Mouse (Mus musculus): ENCODE results near the gene Hipk4. TPM values are rescaled to one million over a fixed set of nuclear protein-coding genes. Genes with fewer than 3 reads are reported as not detected.

Gene Hipk4
- polyA plus RNA-seq, 1 experiment from 2014 or later, result 0.04 TPM

DNA sequence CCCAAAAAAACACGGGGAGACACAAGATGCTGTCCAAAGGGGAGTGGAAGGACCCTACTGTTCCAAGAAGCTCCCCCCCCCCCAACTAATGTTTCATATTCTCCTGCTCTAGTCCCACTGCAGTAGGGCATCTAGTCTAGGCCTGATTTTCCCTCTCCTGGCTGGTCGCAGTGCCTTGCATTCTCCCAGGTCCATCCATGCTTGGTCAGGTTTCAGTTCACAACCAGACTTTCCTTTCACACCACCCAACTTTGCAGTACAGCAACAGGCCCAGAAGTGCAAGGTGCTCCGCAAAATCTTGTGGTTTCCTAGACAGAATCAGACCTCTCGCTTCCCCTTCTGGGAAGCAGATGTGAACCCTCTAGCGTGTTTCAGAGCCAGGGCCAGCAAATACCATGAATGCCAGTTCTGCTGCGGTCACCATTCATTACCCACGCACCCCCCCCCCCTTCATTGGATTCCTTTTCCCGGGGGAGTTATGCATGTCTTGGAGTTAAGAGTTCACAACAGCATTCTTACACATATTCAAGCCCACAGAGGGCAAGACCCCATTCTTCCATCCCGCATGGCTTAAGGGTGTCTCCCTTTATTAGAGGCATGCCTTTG is 16.2 kb upstream of the Hipk4 start:
- Histone ChIP-seq H3K27me3 (ENCODE audit: insufficient read depth, low read length) (no peaks in the 10 kb centered on the region), H3K4me1 (ENCODE audit: insufficient read depth) (peaks cover 15% of the 10 kb centered on the region; the same call in 1 of the 2 replicates), H3K4me2 (ENCODE audit: low read depth, low read length) (peak overlapping the region; percentile 95), H3K27ac (ENCODE audit: low read depth) (peak overlapping the region; percentile 94; the same call in 1 of the 2 replicates), H3K4me3 (ENCODE audit: low read depth, low read length) (peak overlapping the region; percentile 66), H3K9ac (replicated peaks) (0 out of 2 replicates have a peak overlapping the region, but pooled peaks have one; percentile 60), H3K9me3 (ENCODE audit: low read length) (no peaks in the 10 kb centered on the region), H3K36me3 (replicated peaks; ENCODE audit: insufficient read depth, low read length) (no peaks in the 10 kb centered on the region)
- TF ChIP-seq EP300 (IDR thresholded peaks at IDR 0.05; ENCODE audit: low read depth), result no peak
- TF ChIP-seq CTCF (IDR thresholded peaks at IDR 0.05; ENCODE audit: low read depth), result no peak
- 35% methylated on average over 9 of the region's 9 CpGs for WGBS (ENCODE audit: insufficient replicate concordance)
- DNase-seq, result peak; percentile 30
- no peak for ATAC-seq

DNA sequence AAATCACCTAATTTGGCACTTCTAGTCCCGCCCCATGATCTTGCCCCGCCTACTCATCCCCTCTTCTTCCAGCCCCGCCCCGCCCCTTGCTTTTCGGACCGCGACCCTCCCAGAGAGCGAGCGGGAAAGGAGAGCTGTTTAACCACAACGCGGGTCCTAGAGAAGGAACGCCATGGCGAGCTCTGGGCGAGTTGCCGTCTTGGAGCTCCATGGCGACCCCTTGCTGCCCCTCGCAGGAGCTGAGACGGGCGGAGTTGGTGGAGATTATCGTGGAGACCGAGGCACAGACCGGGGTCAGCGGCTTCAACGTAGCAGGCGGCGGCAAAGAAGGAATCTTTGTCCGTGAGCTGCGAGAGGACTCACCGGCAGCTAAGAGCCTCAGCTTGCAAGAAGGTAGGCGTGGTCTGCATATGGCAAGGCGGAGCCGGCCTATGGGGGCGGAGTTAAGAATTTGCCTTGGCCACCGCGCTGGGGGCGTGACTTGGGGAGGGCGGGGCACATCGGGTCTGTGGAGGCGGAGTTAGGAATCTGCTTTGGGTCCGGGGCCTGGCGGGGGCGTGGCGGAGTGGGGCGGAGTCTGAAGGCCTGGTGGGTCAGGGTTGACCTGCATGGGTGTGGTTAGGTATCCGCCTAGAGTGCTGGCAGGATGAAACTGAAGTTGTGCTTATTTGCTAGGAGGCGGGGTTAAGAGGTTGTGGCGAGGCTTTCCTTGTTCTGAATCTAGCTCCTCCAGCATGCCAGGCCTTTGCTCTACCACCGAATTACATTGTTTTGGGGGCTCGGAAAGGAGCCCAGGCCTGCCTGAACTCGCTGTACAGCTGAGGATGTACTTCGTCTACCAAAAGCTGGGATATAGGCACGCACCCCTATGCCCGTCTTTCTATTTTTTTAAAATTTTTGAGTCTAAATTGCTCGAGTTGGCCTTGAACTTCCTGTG is 15.1 kb upstream of the Hipk4 start:
- DNase-seq (peak; percentile 100), ATAC-seq (peak; percentile 96)
- H3K27me3 ChIP-seq (ENCODE audit: insufficient read depth, low read length), result no peaks in the 10 kb centered on the region
- H3K27ac ChIP-seq (ENCODE audit: low read depth), result peak overlapping the region; percentile 94
- peak overlapping the region; percentile 66 for H3K4me3 ChIP-seq (ENCODE audit: low read depth, low read length)
- peaks cover 15% of the 10 kb centered on the region; the same call in 1 of the 2 replicates for H3K4me1 ChIP-seq (ENCODE audit: insufficient read depth)
- peak overlapping the region; percentile 60 for H3K9ac ChIP-seq (replicated peaks)
- H3K4me2 ChIP-seq (ENCODE audit: low read depth, low read length), result peak overlapping the region; percentile 95
- H3K9me3 ChIP-seq (ENCODE audit: low read length), result no peaks in the 10 kb centered on the region
- no peaks in the 10 kb centered on the region for H3K36me3 ChIP-seq (replicated peaks; ENCODE audit: insufficient read depth, low read length)
- 1% methylated on average over 54 of the region's 54 CpGs for WGBS (ENCODE audit: insufficient replicate concordance)
- TF ChIP-seq CTCF (IDR thresholded peaks at IDR 0.05; ENCODE audit: low read depth) (peak; percentile 44), EP300 (IDR thresholded peaks at IDR 0.05; ENCODE audit: low read depth) (peak; percentile 45)

DNA sequence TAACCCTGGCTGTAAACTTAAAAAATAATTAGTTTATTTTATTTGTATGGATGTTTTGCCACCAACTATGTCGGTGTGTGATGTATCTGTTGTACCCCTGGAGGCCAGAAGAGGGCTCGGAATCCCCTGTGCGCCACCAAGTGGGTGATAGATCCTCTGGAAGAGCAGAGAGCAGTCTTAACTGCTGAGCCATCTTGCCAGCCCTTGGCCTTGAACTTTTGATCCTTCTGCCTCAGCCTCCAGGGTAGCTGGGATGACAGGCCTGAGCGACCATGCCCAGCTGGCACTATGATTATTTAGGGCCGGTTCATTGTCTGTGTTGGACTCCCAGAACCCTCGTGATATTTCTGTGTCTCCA is 14.4 kb upstream of the Hipk4 start:
- Histone ChIP-seq H3K27ac (ENCODE audit: low read depth) (peak overlapping the region; percentile 94), H3K36me3 (replicated peaks; ENCODE audit: insufficient read depth, low read length) (no peaks in the 10 kb centered on the region), H3K9me3 (ENCODE audit: low read length) (no peaks in the 10 kb centered on the region), H3K4me3 (ENCODE audit: low read depth, low read length) (peak overlapping the region; percentile 66), H3K4me2 (ENCODE audit: low read depth, low read length) (peak overlapping the region; percentile 95), H3K27me3 (ENCODE audit: insufficient read depth, low read length) (no peaks in the 10 kb centered on the region), H3K4me1 (ENCODE audit: insufficient read depth) (peaks cover 15% of the 10 kb centered on the region; the same call in 1 of the 2 replicates), H3K9ac (replicated peaks) (no peak overlapping the region)
- peak; percentile 79 for DNase-seq
- 23% methylated on average over 6 of the region's 6 CpGs for WGBS (ENCODE audit: insufficient replicate concordance)
- peak; percentile 90 for TF ChIP-seq CTCF (IDR thresholded peaks at IDR 0.05; ENCODE audit: low read depth)
- no peak for TF ChIP-seq EP300 (IDR thresholded peaks at IDR 0.05; ENCODE audit: low read depth)
- ATAC-seq, result peak; percentile 80

DNA sequence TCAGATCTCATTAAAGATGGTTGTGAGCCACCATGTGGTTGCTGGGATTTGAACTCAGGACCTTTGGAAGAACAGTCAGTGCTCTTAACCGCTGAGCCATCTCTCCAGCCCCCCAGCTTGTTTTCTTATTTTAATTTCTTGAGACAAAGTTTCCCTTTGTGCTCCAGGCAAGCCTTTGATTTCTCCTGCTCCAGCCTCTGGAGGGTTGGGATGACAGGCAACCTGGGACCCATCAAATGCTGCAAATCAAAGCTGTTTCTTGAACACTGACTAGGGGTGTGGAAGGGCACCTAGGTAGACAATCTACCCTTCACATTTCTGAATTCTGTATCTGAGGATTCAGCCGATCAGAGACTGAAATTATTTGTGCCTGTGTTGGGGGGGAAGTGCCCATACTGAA is 12.3 kb upstream of the Hipk4 start:
- no peak overlapping the region for H3K4me3 ChIP-seq (ENCODE audit: low read depth, low read length)
- no peak for DNase-seq
- no peaks in the 10 kb centered on the region for H3K36me3 ChIP-seq (replicated peaks; ENCODE audit: insufficient read depth, low read length)
- 85% methylated on average over 2 of the region's 2 CpGs for WGBS (ENCODE audit: insufficient replicate concordance)
- H3K27me3 ChIP-seq (ENCODE audit: insufficient read depth, low read length), result no peaks in the 10 kb centered on the region
- H3K4me1 ChIP-seq (ENCODE audit: insufficient read depth), result peaks cover 15% of the 10 kb centered on the region; the same call in 1 of the 2 replicates
- ATAC-seq, result no peak
- H3K9ac ChIP-seq (replicated peaks), result no peak overlapping the region
- no peak overlapping the region for H3K4me2 ChIP-seq (ENCODE audit: low read depth, low read length)
- H3K27ac ChIP-seq (ENCODE audit: low read depth), result no peak overlapping the region
- no peak for TF ChIP-seq CTCF (IDR thresholded peaks at IDR 0.05; ENCODE audit: low read depth)
- TF ChIP-seq EP300 (IDR thresholded peaks at IDR 0.05; ENCODE audit: low read depth), result no peak
- H3K9me3 ChIP-seq (ENCODE audit: low read length), result no peaks in the 10 kb centered on the region

DNA sequence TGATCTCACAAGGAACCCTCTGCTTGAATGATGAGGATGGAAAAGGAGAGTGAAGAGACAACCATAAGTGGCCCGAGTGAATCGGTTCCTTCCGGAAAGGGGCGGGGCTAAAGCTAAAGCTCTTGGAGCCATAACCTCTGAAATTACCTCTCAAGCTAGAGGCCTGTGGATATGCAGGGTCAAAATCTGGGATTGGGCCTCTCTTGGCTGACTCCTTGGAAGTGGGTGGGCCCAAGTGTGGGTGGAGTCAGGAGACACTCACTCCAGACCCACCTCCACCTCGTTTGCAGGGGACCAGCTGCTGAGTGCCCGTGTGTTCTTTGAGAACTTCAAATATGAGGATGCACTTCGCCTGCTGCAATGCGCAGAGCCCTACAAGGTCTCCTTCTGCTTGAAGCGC is 8.1 kb upstream of the Hipk4 start:
- H3K9me3 ChIP-seq (ENCODE audit: low read length), result 0 out of 2 replicates have a peak, but pooled peaks cover 2% of the 10 kb centered on the region
- no peak for ATAC-seq
- no peaks in the 10 kb centered on the region for H3K36me3 ChIP-seq (replicated peaks; ENCODE audit: insufficient read depth, low read length)
- WGBS (ENCODE audit: insufficient replicate concordance), result 77% methylated on average over 9 of the region's 9 CpGs
- H3K4me2 ChIP-seq (ENCODE audit: low read depth, low read length), result no peak overlapping the region
- no peak overlapping the region for H3K27ac ChIP-seq (ENCODE audit: low read depth)
- no peaks in the 10 kb centered on the region for H3K27me3 ChIP-seq (ENCODE audit: insufficient read depth, low read length)
- H3K4me1 ChIP-seq (ENCODE audit: insufficient read depth), result no peaks in the 10 kb centered on the region
- no peak overlapping the region for H3K4me3 ChIP-seq (ENCODE audit: low read depth, low read length)
- H3K9ac ChIP-seq (replicated peaks), result no peak overlapping the region
- TF ChIP-seq CTCF (IDR thresholded peaks at IDR 0.05; ENCODE audit: low read depth) (no peak), EP300 (IDR thresholded peaks at IDR 0.05; ENCODE audit: low read depth) (no peak)
- no peak for DNase-seq

DNA sequence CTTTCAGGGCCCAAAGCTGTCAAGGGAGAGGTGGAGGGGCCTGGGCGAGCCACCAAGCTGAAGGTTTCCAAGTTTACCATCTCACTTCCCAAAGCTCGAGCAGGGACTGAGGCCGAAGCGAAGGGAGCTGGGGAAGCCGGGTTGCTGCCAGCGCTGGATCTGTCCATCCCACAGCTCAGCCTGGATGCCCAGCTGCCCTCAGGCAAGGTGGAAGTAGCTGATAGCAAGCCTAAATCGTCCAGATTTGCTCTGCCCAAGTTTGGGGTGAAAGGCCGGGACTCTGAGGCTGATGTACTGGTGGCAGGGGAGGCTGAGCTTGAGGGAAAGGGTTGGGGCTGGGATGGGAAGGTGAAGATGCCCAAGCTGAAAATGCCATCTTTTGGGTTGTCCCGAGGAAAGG is 4.8 kb upstream of the Hipk4 start:
- no peaks in the 10 kb centered on the region for H3K27me3 ChIP-seq (ENCODE audit: insufficient read depth, low read length)
- no peak overlapping the region for H3K27ac ChIP-seq (ENCODE audit: low read depth)
- no peak for DNase-seq
- H3K4me2 ChIP-seq (ENCODE audit: low read depth, low read length), result no peak overlapping the region
- WGBS (ENCODE audit: insufficient replicate concordance), result 73% methylated on average over 9 of the region's 9 CpGs
- TF ChIP-seq EP300 (IDR thresholded peaks at IDR 0.05; ENCODE audit: low read depth), result no peak
- TF ChIP-seq CTCF (IDR thresholded peaks at IDR 0.05; ENCODE audit: low read depth), result no peak
- no peak overlapping the region for H3K9ac ChIP-seq (replicated peaks)
- H3K4me3 ChIP-seq (ENCODE audit: low read depth, low read length), result no peak overlapping the region
- 0 out of 2 replicates have a peak, but pooled peaks cover 2% of the 10 kb centered on the region for H3K9me3 ChIP-seq (ENCODE audit: low read length)
- no peak for ATAC-seq
- no peaks in the 10 kb centered on the region for H3K4me1 ChIP-seq (ENCODE audit: insufficient read depth)
- H3K36me3 ChIP-seq (replicated peaks; ENCODE audit: insufficient read depth, low read length), result no peaks in the 10 kb centered on the region
